Mouse (Mus musculus): ENCODE results near the gene Dlgap4. TPM values are rescaled to one million over a fixed set of nuclear protein-coding genes. Genes with fewer than 3 reads are reported as not detected.

The Dlgap4 gene
- polyA plus RNA-seq, 1 experiment = 40.7 TPM

DNA sequence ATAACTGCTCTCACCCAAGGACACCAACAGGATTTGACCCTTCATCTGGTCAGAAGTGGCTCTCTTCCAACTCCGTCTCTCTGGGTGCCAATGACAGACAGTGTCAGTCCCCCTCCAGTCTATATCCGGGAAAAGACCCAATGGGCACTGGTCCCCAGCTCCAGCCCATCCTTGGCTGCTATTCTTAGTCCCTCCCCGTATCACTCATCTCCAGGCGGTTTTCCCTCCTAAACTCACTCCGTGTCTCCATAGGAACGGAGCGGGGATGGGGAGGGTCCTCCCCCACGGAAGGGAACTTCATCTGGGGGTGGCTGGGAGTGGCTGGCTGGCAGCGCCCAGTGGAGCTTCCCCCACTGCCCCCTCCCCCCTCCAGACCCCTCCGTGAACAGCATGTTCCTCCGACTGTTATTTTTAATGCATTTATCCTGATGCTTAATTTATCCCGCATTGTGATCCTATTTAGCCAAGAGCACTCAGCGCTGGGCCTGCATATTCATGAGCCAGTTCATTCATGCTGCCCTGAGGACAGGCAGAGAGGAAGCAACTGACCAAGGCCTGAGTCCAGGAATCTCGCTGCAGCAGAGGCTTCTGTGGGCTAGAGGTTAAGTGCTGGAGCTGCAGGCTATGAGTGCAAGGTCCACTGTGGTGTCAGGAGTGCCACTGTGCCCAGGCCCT is 28.6 kb upstream of the Dlgap4 start:
- no peaks in the 10 kb centered on the region for H3K36me3 ChIP-seq (ENCODE audit: control insufficient read depth, insufficient read depth)
- H3K4me3 ChIP-seq (ENCODE audit: insufficient read depth, poor library complexity, severe bottlenecking) = no peak overlapping the region

DNA sequence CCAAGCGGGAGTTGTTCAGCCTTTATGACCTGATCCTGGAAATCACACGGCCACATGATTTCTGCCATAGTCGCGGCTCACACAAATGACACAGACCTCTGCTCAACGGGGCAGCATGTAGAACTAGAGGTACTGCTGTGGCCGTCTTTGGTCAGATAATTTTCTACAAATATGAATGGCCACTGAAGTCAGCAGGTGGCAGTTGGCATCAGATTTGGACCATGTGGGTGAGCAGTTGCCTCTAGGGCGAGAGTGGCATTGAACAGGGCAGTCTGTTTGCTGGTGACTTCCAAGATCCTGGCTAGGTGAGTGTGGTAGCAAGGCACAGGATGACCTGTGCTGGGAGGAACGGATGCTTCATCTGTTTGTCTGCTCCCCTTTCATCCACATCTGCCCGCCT is 24.0 kb upstream of the Dlgap4 start:
- Histone ChIP-seq H3K4me3 (ENCODE audit: insufficient read depth, poor library complexity, severe bottlenecking) (no peak overlapping the region), H3K79me2 (ENCODE audit: control insufficient read depth, insufficient read depth) (no peaks in the 10 kb centered on the region), H3K36me3 (ENCODE audit: control insufficient read depth, insufficient read depth) (no peaks in the 10 kb centered on the region), H3ac (ENCODE audit: control insufficient read depth, insufficient read length, low read depth) (no peak overlapping the region), H3K27me3 (ENCODE audit: control insufficient read depth, insufficient read depth, insufficient read length) (peaks cover 22% of the 10 kb centered on the region), H3K79me3 (ENCODE audit: low read depth) (no peaks in the 10 kb centered on the region)
- TF ChIP-seq CEBPB (IDR thresholded peaks at IDR 0.05; ENCODE audit: low read depth) = no peak
- no peak for TF ChIP-seq MAX (IDR thresholded peaks at IDR 0.05)
- TF ChIP-seq USF1 (IDR thresholded peaks at IDR 0.05; ENCODE audit: low read depth) = no peak
- TF ChIP-seq MYOD1 (IDR thresholded peaks at IDR 0.05; ENCODE audit: control insufficient read depth, insufficient read length, low read depth) = no peak
- TF ChIP-seq MYOG (IDR thresholded peaks at IDR 0.05; ENCODE audit: control insufficient read depth, extremely low read depth, insufficient read length) = no peak
- TF ChIP-seq CTCF (IDR thresholded peaks at IDR 0.05; ENCODE audit: control insufficient read depth, insufficient read depth, insufficient read length) = no peak
- TF ChIP-seq FOSL1 (IDR thresholded peaks at IDR 0.05; ENCODE audit: insufficient read depth, low read length, poor library complexity, severe bottlenecking) = no peak

More for the DNA sequence above, 28.6 kb upstream of the Dlgap4 start:
- H3K27me3 ChIP-seq (ENCODE audit: control insufficient read depth, insufficient read depth, insufficient read length) = peaks cover 48% of the 10 kb centered on the region
- TF ChIP-seq MYOD1 (IDR thresholded peaks at IDR 0.05; ENCODE audit: control insufficient read depth, insufficient read length, low read depth) = no peak
- TF ChIP-seq MYOG (IDR thresholded peaks at IDR 0.05; ENCODE audit: control insufficient read depth, extremely low read depth, insufficient read length) = no peak
- no peak for TF ChIP-seq MAX (IDR thresholded peaks at IDR 0.05)
- TF ChIP-seq CEBPB (IDR thresholded peaks at IDR 0.05; ENCODE audit: low read depth) = no peak
- no peaks in the 10 kb centered on the region for H3K79me2 ChIP-seq (ENCODE audit: control insufficient read depth, insufficient read depth)
- H3ac ChIP-seq (ENCODE audit: control insufficient read depth, insufficient read length, low read depth) = no peak overlapping the region
- H3K79me3 ChIP-seq (ENCODE audit: low read depth) = no peaks in the 10 kb centered on the region

DNA sequence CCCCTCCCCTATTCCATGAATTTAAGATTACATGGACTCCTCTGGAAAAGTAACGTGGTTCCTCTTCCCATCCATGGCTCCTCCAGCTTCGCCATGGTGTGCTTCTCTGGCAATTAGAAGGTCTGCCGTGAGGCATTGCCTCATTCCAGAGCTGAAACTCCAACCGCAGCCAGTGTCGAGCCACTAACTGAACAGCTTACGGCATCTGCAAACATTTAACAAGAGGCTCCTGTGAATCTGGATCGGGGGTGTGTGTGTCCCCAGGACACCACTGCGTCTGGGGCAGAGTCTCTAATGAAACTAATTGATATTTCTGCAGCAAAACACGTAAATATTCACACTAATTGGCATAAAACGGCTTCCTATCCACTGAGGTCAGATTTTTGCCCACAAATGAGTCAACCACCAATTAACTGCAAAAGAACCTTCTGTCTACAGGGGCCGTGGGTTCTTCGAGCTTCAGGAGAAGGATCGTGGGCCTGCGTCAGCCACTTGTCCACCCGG is 18.5 kb upstream of the Dlgap4 start:
- Histone ChIP-seq H3ac (ENCODE audit: control insufficient read depth, insufficient read length, low read depth) (no peak overlapping the region), H3K27me3 (ENCODE audit: control insufficient read depth, insufficient read depth, insufficient read length) (peaks cover 19% of the 10 kb centered on the region), H3K79me2 (ENCODE audit: control insufficient read depth, insufficient read depth) (no peaks in the 10 kb centered on the region), H3K79me3 (ENCODE audit: low read depth) (no peaks in the 10 kb centered on the region), H3K36me3 (ENCODE audit: control insufficient read depth, insufficient read depth) (no peaks in the 10 kb centered on the region), H3K4me3 (ENCODE audit: insufficient read depth, poor library complexity, severe bottlenecking) (no peak overlapping the region)
- TF ChIP-seq USF1 (IDR thresholded peaks at IDR 0.05; ENCODE audit: low read depth) = no peak
- no peak for TF ChIP-seq MYOG (IDR thresholded peaks at IDR 0.05; ENCODE audit: control insufficient read depth, extremely low read depth, insufficient read length)
- no peak for TF ChIP-seq FOSL1 (IDR thresholded peaks at IDR 0.05; ENCODE audit: insufficient read depth, low read length, poor library complexity, severe bottlenecking)
- TF ChIP-seq MYOD1 (IDR thresholded peaks at IDR 0.05; ENCODE audit: control insufficient read depth, insufficient read length, low read depth) = no peak
- TF ChIP-seq CEBPB (IDR thresholded peaks at IDR 0.05; ENCODE audit: low read depth) = no peak
- no peak for TF ChIP-seq CTCF (IDR thresholded peaks at IDR 0.05; ENCODE audit: control insufficient read depth, insufficient read depth, insufficient read length)
- no peak for TF ChIP-seq MAX (IDR thresholded peaks at IDR 0.05)

DNA sequence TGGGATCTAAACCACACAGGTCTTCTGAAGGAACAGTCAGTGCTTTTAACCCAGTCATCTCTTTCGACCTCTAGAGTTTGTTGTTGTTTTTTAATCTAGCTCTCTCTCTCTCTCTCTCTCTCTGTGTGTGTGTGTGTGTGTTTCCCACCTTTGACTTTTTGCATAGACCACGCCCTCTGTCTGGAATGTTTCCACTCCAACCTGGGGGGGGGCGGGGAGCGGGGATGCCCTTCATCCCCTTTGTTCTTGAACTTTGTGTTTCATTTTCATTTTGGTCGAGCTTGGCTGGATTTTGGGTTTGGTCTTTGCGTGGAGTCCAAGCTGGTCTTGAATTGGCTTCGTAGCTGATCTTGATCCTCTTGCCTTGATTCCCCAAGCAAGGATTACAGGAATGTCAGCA is 10.9 kb upstream of the Dlgap4 start:
- Histone ChIP-seq H3K36me3 (ENCODE audit: control insufficient read depth, insufficient read depth) (no peaks in the 10 kb centered on the region), H3K79me2 (ENCODE audit: control insufficient read depth, insufficient read depth) (no peaks in the 10 kb centered on the region), H3ac (ENCODE audit: control insufficient read depth, insufficient read length, low read depth) (no peak overlapping the region), H3K27me3 (ENCODE audit: control insufficient read depth, insufficient read depth, insufficient read length) (peaks cover 44% of the 10 kb centered on the region), H3K4me3 (ENCODE audit: insufficient read depth, poor library complexity, severe bottlenecking) (no peak overlapping the region), H3K79me3 (ENCODE audit: low read depth) (no peaks in the 10 kb centered on the region)
- TF ChIP-seq MYOD1 (IDR thresholded peaks at IDR 0.05; ENCODE audit: control insufficient read depth, insufficient read length, low read depth) = no peak
- TF ChIP-seq MYOG (IDR thresholded peaks at IDR 0.05; ENCODE audit: control insufficient read depth, extremely low read depth, insufficient read length) = no peak
- TF ChIP-seq CEBPB (IDR thresholded peaks at IDR 0.05; ENCODE audit: low read depth) = no peak
- no peak for TF ChIP-seq USF1 (IDR thresholded peaks at IDR 0.05; ENCODE audit: low read depth)
- no peak for TF ChIP-seq MAX (IDR thresholded peaks at IDR 0.05)
- TF ChIP-seq FOSL1 (IDR thresholded peaks at IDR 0.05; ENCODE audit: insufficient read depth, low read length, poor library complexity, severe bottlenecking) = no peak

GRCm38 (mm10) chr2:156603671-156604070 is 9.8 kb upstream of the Dlgap4 start:
- TF ChIP-seq CEBPB (IDR thresholded peaks at IDR 0.05; ENCODE audit: low read depth) = no peak
- TF ChIP-seq CTCF (IDR thresholded peaks at IDR 0.05; ENCODE audit: control insufficient read depth, insufficient read depth, insufficient read length) = no peak
- no peak for TF ChIP-seq MYOG (IDR thresholded peaks at IDR 0.05; ENCODE audit: control insufficient read depth, extremely low read depth, insufficient read length)
- TF ChIP-seq MYOD1 (IDR thresholded peaks at IDR 0.05; ENCODE audit: control insufficient read depth, insufficient read length, low read depth) = no peak
- TF ChIP-seq FOSL1 (IDR thresholded peaks at IDR 0.05; ENCODE audit: insufficient read depth, low read length, poor library complexity, severe bottlenecking) = no peak
- no peak for TF ChIP-seq USF1 (IDR thresholded peaks at IDR 0.05; ENCODE audit: low read depth)
- TF ChIP-seq MAX (IDR thresholded peaks at IDR 0.05) = no peak
- Histone ChIP-seq H3ac (ENCODE audit: control insufficient read depth, insufficient read length, low read depth) (no peak overlapping the region), H3K4me3 (ENCODE audit: insufficient read depth, poor library complexity, severe bottlenecking) (no peak overlapping the region), H3K27me3 (ENCODE audit: control insufficient read depth, insufficient read depth, insufficient read length) (peaks cover 49% of the 10 kb centered on the region), H3K79me3 (ENCODE audit: low read depth) (no peaks in the 10 kb centered on the region), H3K79me2 (ENCODE audit: control insufficient read depth, insufficient read depth) (no peaks in the 10 kb centered on the region), H3K36me3 (ENCODE audit: control insufficient read depth, insufficient read depth) (no peaks in the 10 kb centered on the region)
